8 mouse cellular contexts compared by ENCODE assay signal in the genomic region with DNA sequence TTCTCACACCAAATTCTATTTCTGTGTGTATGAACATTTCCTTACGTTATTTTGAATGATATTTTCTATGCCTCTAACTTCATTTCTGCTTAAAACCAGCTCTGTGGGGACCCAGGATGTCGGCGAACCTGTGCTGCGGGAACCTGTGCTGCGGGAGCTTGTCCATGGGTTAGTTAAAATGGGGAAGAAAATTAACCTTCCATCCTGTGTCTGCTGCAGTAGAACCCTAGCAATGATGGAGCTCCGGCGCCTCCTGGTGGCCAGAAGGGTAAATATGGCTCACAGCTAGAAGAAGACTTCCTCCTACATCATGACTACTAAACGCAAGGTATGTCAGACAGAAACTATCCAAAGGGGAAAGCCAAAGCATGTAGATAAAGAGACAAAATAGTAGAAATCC. TPM values are rescaled to one million over a fixed set of nuclear protein-coding genes. Genes with fewer than 3 reads are reported as not detected.
A peak's percentile ranks its signal among the peaks of the same experiment; 100 is the strongest.
DNase-seq lines count a peak whose midpoint lies in the region; ATAC-seq and TF ChIP-seq lines count a peak whose summit lies in the region.

No protein-coding gene starts in this region.

- no peak overlapping the region for H3K9ac ChIP-seq in midbrain, embryonic 16.5 days (ENCODE audit: low read depth, low read length)
- no peak overlapping the region for H3K9ac ChIP-seq in hindbrain, postnatal 0 days (replicated peaks; ENCODE audit: low read length)
- H3K9ac ChIP-seq in neural tube, embryonic 11.5 days (ENCODE audit: low read length) = no peak overlapping the region

- no peaks in the 10 kb centered on the region for H3K36me3 ChIP-seq in midbrain, embryonic 10.5 days
- H3K36me3 ChIP-seq in midbrain, embryonic 16.5 days (ENCODE audit: control insufficient read depth, insufficient read depth, low read length) = no peaks in the 10 kb centered on the region
- H3K36me3 ChIP-seq in hindbrain, postnatal 0 days (ENCODE audit: insufficient read depth, low read length) = no peaks in the 10 kb centered on the region
- no peaks in the 10 kb centered on the region for H3K36me3 ChIP-seq in limb, embryonic 10.5 days
- H3K36me3 ChIP-seq in neural tube, embryonic 11.5 days (ENCODE audit: control insufficient read depth, insufficient read depth, low read length) = no peaks in the 10 kb centered on the region

- DNase-seq in midbrain, embryonic 10.5 days (ENCODE audit: low spot score) = peak; percentile 73
- peak; percentile 72 for DNase-seq in adrenal gland, adult 2 months
- peak; percentile 56 for DNase-seq in embryo, embryonic 11.5 days (ENCODE audit: low read depth, low spot score)
- peak; percentile 86 for DNase-seq in hindbrain, postnatal 0 days (ENCODE audit: low spot score)
- peak; percentile 89 for DNase-seq in limb, embryonic 10.5 days (ENCODE audit: low spot score)
- peak; percentile 79 for DNase-seq in neural tube, embryonic 11.5 days (ENCODE audit: low spot score)
- DNase-seq in urinary bladder, adult 18-20 months (ENCODE audit: low spot score in 2 of 2) = peak; percentile 55 to 65

- no peaks in the 10 kb centered on the region for H3K9me3 ChIP-seq in midbrain, embryonic 10.5 days (replicated peaks)
- no peaks in the 10 kb centered on the region for H3K9me3 ChIP-seq in midbrain, embryonic 16.5 days (replicated peaks; ENCODE audit: control insufficient read depth, low read length, poor library complexity, severe bottlenecking)
- H3K9me3 ChIP-seq in hindbrain, postnatal 0 days (ENCODE audit: low read length) = no peaks in the 10 kb centered on the region
- H3K9me3 ChIP-seq in limb, embryonic 10.5 days (replicated peaks) = no peaks in the 10 kb centered on the region
- no peaks in the 10 kb centered on the region for H3K9me3 ChIP-seq in neural tube, embryonic 11.5 days (ENCODE audit: control insufficient read depth, low read length)

- no peaks in the 10 kb centered on the region for H3K4me1 ChIP-seq in midbrain, embryonic 10.5 days
- H3K4me1 ChIP-seq in midbrain, embryonic 16.5 days (ENCODE audit: control insufficient read depth, insufficient read depth, low read length) = no peaks in the 10 kb centered on the region
- no peaks in the 10 kb centered on the region for H3K4me1 ChIP-seq in hindbrain, postnatal 0 days (ENCODE audit: insufficient read depth, low read length)
- no peaks in the 10 kb centered on the region for H3K4me1 ChIP-seq in limb, embryonic 10.5 days
- no peaks in the 10 kb centered on the region for H3K4me1 ChIP-seq in neural tube, embryonic 11.5 days (ENCODE audit: control insufficient read depth, insufficient read depth, low read length)

- TF ChIP-seq CTCF in hindbrain, postnatal 0 days (IDR thresholded peaks at IDR 0.05; ENCODE audit: low read depth) = peak; percentile 96

- no peak overlapping the region for H3K4me2 ChIP-seq in midbrain, embryonic 16.5 days (ENCODE audit: low read length)
- no peak overlapping the region for H3K4me2 ChIP-seq in hindbrain, postnatal 0 days (ENCODE audit: low read depth, low read length)
- no peak overlapping the region for H3K4me2 ChIP-seq in neural tube, embryonic 11.5 days (ENCODE audit: low read depth)

- H3K27ac ChIP-seq in midbrain, embryonic 10.5 days (replicated peaks) = no peak overlapping the region
- no peak overlapping the region for H3K27ac ChIP-seq in midbrain, embryonic 16.5 days (ENCODE audit: low read length)
- H3K27ac ChIP-seq in hindbrain, postnatal 0 days = no peak overlapping the region
- no peak overlapping the region for H3K27ac ChIP-seq in limb, embryonic 10.5 days
- no peak overlapping the region for H3K27ac ChIP-seq in neural tube, embryonic 11.5 days (ENCODE audit: low read depth, low read length)

- H3K4me3 ChIP-seq in midbrain, embryonic 10.5 days = no peak overlapping the region
- no peak overlapping the region for H3K4me3 ChIP-seq in midbrain, embryonic 16.5 days (ENCODE audit: low read depth, low read length)
- no peak overlapping the region for H3K4me3 ChIP-seq in hindbrain, postnatal 0 days (ENCODE audit: low read length)
- no peak overlapping the region for H3K4me3 ChIP-seq in limb, embryonic 10.5 days
- no peak overlapping the region for H3K4me3 ChIP-seq in neural tube, embryonic 11.5 days (ENCODE audit: low read depth, low read length)

- WGBS in midbrain, embryonic 10.5 days = 38% methylated on average over 8 of the region's 8 CpGs
- WGBS in midbrain, embryonic 16.5 days = 24% methylated on average over 8 of the region's 8 CpGs
- 22% methylated on average over 8 of the region's 8 CpGs for WGBS in hindbrain, postnatal 0 days
- 38% methylated on average over 8 of the region's 8 CpGs for WGBS in limb, embryonic 10.5 days
- 42% methylated on average over 8 of the region's 8 CpGs for WGBS in neural tube, embryonic 11.5 days

- H3K27me3 ChIP-seq in midbrain, embryonic 10.5 days (ENCODE audit: low read depth, poor library complexity, severe bottlenecking) = no peaks in the 10 kb centered on the region
- no peaks in the 10 kb centered on the region for H3K27me3 ChIP-seq in midbrain, embryonic 16.5 days (ENCODE audit: control insufficient read depth, insufficient read depth, low read depth, low read length)
- H3K27me3 ChIP-seq in hindbrain, postnatal 0 days (ENCODE audit: insufficient read depth, low read length) = no peaks in the 10 kb centered on the region
- no peaks in the 10 kb centered on the region for H3K27me3 ChIP-seq in limb, embryonic 10.5 days (ENCODE audit: low read depth, poor library complexity, severe bottlenecking)
- no peaks in the 10 kb centered on the region for H3K27me3 ChIP-seq in neural tube, embryonic 11.5 days (ENCODE audit: control insufficient read depth, insufficient read depth, low read length)

- ATAC-seq in midbrain, embryonic 16.5 days = no peak
- 0 out of 2 replicates have a peak, but pooled peaks have one; percentile 62 for ATAC-seq in hindbrain, postnatal 0 days
- no peak for ATAC-seq in neural tube, embryonic 11.5 days (ENCODE audit: insufficient read depth, low FRiP score, low TSS enrichment)

RNA-seq across cellular contexts. Expression of gene Ppp2r5c, which starts 48.6 kb away (rescaled TPM):
- 142 and 155 TPM in 2 replicates for polyA plus RNA-seq in midbrain, embryonic 10.5 days (2016; fragmentation: Nextera tagmentation; extraction: Ambion mirVana)
- polyA plus RNA-seq in midbrain, embryonic 16.5 days (2015; fragmentation: Nextera tagmentation; extraction: Ambion mirVana) = 144 and 147 TPM in 2 replicates
- total RNA-seq in adrenal gland, adult 2 months (2021) = 100 to 1,000 TPM; 112 to 118 TPM
- polyA plus RNA-seq in adrenal gland, adult 2 months (2012; rRNA removed) = 12.8 and 14.8 TPM in 2 replicates
- total RNA-seq in hindbrain, postnatal 0 days (2014; rRNA removed) = 108 and 118 TPM in 2 replicates
- 162 and 163 TPM in 2 replicates for polyA plus RNA-seq in hindbrain, postnatal 0 days (2015; fragmentation: Nextera tagmentation; extraction: Ambion mirVana)
- 136 and 148 TPM in 2 replicates for polyA plus RNA-seq in limb, embryonic 10.5 days (2016; fragmentation: Nextera tagmentation; extraction: Ambion mirVana)
- polyA plus RNA-seq in neural tube, embryonic 11.5 days (2014; fragmentation: Nextera tagmentation; extraction: Ambion mirVana) = 164 and 170 TPM in 2 replicates
